Mouse (Mus musculus) heart, postnatal 0 days (tissue): Measurements from ENCODE around the gene Sh3gl2.

Source experiments
- CTCF ChIP-seq: IDR thresholded peaks from 2 replicates; pipeline ENCODE4 v1.5.1; 2016; ENCODE audit warnings: antibody characterized with exemption, control low read depth, low read depth
- EP300 ChIP-seq: IDR thresholded peaks from 2 replicates; pipeline ENCODE4 v1.6.1; 2016; ENCODE audit warnings: antibody characterized with exemption, low read depth

DNA sequence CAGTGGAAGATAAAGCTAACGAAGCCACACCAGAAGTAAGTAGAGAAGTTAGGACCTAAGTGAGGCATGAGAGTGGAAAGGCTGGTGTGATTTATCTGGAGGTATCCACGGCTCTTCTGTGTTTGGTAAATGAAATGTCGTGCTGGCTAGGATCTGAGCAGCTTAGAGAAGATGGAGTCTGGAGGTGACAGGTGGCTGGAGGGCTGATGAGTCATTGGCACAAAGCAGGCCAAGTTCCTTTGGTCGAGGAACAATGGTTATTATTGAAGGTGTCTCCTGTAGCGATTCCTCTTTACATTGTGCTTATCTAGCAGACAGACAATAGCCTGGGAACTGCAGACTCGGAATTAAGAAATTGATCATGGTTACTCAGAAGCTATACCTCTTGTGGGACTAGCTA lies 135.8 kb downstream of the Sh3gl2 start:
- TF ChIP-seq CTCF (no peak), EP300 (no peak)
